Mouse (Mus musculus): ENCODE data around the gene Slc25a26.

Gene Slc25a26

GRCm38 (mm10) chr6:94644641-94645040, 144.5 kb downstream of the Slc25a26 start:
- no peak for DNase-seq

- no peak for DNase-seq
Measured at GRCm38 (mm10) chr6:94645723-94646122, 145.6 kb downstream of the Slc25a26 start.

GRCm38 (mm10) chr6:94646274-94646863, 146.2 kb downstream of the Slc25a26 start:
- no peak for DNase-seq

GRCm38 (mm10) chr6:94646902-94647301, 146.8 kb downstream of the Slc25a26 start:
- DNase-seq, result no peak

- DNase-seq, result peak; percentile 78
Measured at GRCm38 (mm10) chr6:94647574-94648430, 147.7 kb downstream of the Slc25a26 start.

- no peak for DNase-seq
Measured at GRCm38 (mm10) chr6:94648496-94648895, 148.4 kb downstream of the Slc25a26 start.

GRCm38 (mm10) chr6:94649637-94650036, 149.5 kb downstream of the Slc25a26 start:
- DNase-seq, result no peak

GRCm38 (mm10) chr6:94651541-94651940, 151.4 kb downstream of the Slc25a26 start:
- DNase-seq, result no peak

GRCm38 (mm10) chr6:94652659-94653213, 152.6 kb downstream of the Slc25a26 start:
- DNase-seq, result no peak

GRCm38 (mm10) chr6:94653388-94654316, 153.5 kb downstream of the Slc25a26 start:
- DNase-seq, result peak; percentile 39
